Mouse (Mus musculus): Measurements from ENCODE around the gene Kat2a. TPM values are rescaled to one million over a fixed set of nuclear protein-coding genes. Genes with fewer than 3 reads are reported as not detected.

The Kat2a gene
- polyA plus RNA-seq, 1 experiment from 2014 or later: 65.2 TPM

- Histone ChIP-seq H3K4me2 (no peak overlapping the region), H3K9ac (no peak overlapping the region), H3K9me3 (no peaks in the 10 kb centered on the region), H3K36me3 (replicated peaks) (peaks cover 42% of the 10 kb centered on the region), H3K4me1 (peaks cover 33% of the 10 kb centered on the region), H3K4me3 (replicated peaks) (no peak overlapping the region), H3K27me3 (no peaks in the 10 kb centered on the region; the same call in 1 of the 2 replicates), H3K27ac (no peak overlapping the region)
- ATAC-seq (ENCODE audit: low FRiP score): no peak
- 95% methylated on average over 7 of the region's 7 CpGs for WGBS
These were observed 6.2 kb upstream of the Kat2a start for GRCm38 (mm10) chr11:100718462-100718861.

DNA sequence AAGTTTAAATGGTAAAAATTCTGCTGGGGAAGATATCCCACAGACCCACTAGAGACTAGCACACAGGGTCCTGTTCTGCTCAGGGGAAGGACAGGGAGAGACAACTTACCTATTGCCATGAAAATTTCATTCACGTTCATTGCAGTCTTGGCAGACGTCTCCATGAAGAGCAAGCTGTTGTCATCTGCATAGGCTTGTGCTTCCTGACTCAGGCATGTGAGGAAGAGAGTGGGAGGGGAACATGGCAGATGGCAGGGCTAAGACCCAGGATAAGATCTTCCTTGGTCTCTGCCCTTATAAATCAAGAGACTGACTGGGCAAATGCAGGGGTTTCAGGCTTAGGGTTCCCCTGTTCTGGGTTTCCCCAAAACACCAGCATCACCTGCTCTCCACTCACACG lies 4.4 kb upstream of the Kat2a start:
- Histone ChIP-seq H3K36me3 (replicated peaks) (peaks cover 42% of the 10 kb centered on the region), H3K4me2 (no peak overlapping the region), H3K9me3 (no peaks in the 10 kb centered on the region), H3K27me3 (no peaks in the 10 kb centered on the region; the same call in 1 of the 2 replicates), H3K4me3 (replicated peaks) (no peak overlapping the region), H3K9ac (no peak overlapping the region), H3K4me1 (peaks cover 32% of the 10 kb centered on the region), H3K27ac (no peak overlapping the region)
- 90% methylated on average over 3 of the region's 3 CpGs for WGBS
- ATAC-seq (ENCODE audit: low FRiP score): no peak

DNA sequence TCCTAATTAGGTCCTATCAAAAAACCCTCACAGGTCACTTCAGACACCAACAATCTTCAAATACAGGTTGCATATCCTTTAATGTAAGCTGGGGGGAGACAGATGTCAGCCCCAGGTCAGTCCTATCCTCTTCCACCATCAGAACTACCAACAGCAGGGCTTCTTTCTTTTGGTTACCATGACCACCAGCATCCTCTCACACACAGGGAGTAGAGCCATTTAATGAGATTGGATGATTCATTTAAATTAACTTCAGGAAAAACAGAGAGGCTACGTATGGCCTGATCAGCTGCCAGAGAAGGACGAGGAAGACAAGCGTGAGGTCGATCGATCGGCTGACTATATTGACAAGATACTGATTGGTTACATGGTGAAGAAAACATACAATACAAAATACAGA lies 2.7 kb upstream of the Kat2a start:
- no peak for ATAC-seq (ENCODE audit: low FRiP score)
- Histone ChIP-seq H3K9ac (no peak overlapping the region), H3K27me3 (no peaks in the 10 kb centered on the region; the same call in 1 of the 2 replicates), H3K4me1 (peaks cover 27% of the 10 kb centered on the region), H3K9me3 (no peaks in the 10 kb centered on the region), H3K36me3 (replicated peaks) (peaks cover 49% of the 10 kb centered on the region), H3K4me2 (no peak overlapping the region), H3K4me3 (replicated peaks) (no peak overlapping the region), H3K27ac (no peak overlapping the region)
- WGBS: 71% methylated on average over 6 of the region's 6 CpGs

DNA sequence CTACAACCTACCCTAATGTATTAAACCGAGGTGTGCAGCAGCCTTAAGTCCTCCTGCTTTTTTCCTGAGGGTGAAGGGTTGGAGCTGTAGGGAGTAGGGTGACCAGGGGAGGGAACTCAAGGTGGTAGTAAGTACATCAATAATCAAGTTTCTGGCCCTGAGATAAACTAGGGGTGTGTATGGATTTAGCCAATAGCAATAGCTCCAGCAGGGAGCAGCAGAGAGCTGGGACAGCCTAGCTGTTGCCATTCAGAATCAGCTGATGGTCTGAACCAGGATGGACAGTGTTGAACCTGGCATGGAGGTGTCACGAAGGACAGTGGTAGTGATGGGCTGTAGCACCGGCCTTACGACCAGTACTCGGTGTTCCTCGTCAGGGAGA lies 2.3 kb upstream of the Kat2a start:
- Histone ChIP-seq H3K4me3 (replicated peaks) (0 out of 2 replicates have a peak overlapping the region, but pooled peaks have one; percentile 13), H3K4me2 (peak overlapping the region; percentile 44), H3K9me3 (no peaks in the 10 kb centered on the region), H3K9ac (0 out of 2 replicates have a peak overlapping the region, but pooled peaks have one; percentile 53), H3K4me1 (peaks cover 27% of the 10 kb centered on the region), H3K27ac (no peak overlapping the region), H3K27me3 (no peaks in the 10 kb centered on the region; the same call in 1 of the 2 replicates), H3K36me3 (replicated peaks) (peaks cover 50% of the 10 kb centered on the region)
- no peak for ATAC-seq (ENCODE audit: low FRiP score)
- 47% methylated on average over 6 of the region's 6 CpGs for WGBS

- H3K27ac ChIP-seq: 0 out of 2 replicates have a peak within 1 kb of the TSS, but pooled peaks have one; percentile 36
- peak within 1 kb of the TSS; percentile 13 for H3K4me3 ChIP-seq (replicated peaks)
- peak within 1 kb of the TSS; percentile 53 for H3K9ac ChIP-seq
- peaks cover 27% of the 10 kb centered on the region for H3K4me1 ChIP-seq
- no peaks in the 10 kb centered on the region for H3K9me3 ChIP-seq
- H3K27me3 ChIP-seq: no peaks in the 10 kb centered on the region; the same call in 1 of the 2 replicates
- peaks cover 52% of the 10 kb centered on the region for H3K36me3 ChIP-seq (replicated peaks)
- ATAC-seq (ENCODE audit: low FRiP score): no peak
- peak within 1 kb of the TSS; percentile 64 for H3K4me2 ChIP-seq
- WGBS: 4% methylated on average over 38 of the region's 38 CpGs
These were observed 1.7 kb upstream of the Kat2a start, which contains the start of gene Hspb9 for GRCm38 (mm10) chr11:100713735-100714533. Gene Hspb9 (plus strand): TSS chr11:100713850.

DNA sequence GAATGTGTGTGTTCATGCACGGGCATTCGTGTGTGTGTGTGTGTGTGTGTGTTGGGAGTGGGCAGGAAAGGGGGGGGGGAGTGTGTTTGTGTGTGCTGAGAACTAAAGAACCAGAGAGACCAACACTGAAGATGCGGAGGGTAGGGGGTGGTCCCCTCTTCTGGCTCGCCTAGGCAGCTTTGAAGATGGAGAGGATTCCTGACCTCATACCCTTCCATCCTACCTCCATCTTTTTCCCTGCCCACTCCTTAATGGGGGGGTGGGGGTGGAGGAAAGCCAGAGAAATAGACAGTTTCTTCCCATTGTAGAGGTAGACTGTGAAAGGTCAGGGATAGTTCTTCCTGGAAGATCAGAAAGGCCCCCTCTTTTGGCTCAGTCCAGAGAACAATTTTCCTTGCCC lies 909 bp upstream of the Kat2a start:
- Histone ChIP-seq H3K9me3 (no peaks in the 10 kb centered on the region), H3K9ac (peak overlapping the region; percentile 53; the same call in 1 of the 2 replicates), H3K27me3 (no peaks in the 10 kb centered on the region; the same call in 1 of the 2 replicates), H3K4me2 (no peak overlapping the region), H3K27ac (0 out of 2 replicates have a peak overlapping the region, but pooled peaks have one; percentile 36), H3K4me3 (replicated peaks) (peak overlapping the region; percentile 13), H3K36me3 (replicated peaks) (peaks cover 52% of the 10 kb centered on the region), H3K4me1 (peaks cover 27% of the 10 kb centered on the region)
- 52% methylated on average over 4 of the region's 4 CpGs for WGBS
- no peak for ATAC-seq (ENCODE audit: low FRiP score)

DNA sequence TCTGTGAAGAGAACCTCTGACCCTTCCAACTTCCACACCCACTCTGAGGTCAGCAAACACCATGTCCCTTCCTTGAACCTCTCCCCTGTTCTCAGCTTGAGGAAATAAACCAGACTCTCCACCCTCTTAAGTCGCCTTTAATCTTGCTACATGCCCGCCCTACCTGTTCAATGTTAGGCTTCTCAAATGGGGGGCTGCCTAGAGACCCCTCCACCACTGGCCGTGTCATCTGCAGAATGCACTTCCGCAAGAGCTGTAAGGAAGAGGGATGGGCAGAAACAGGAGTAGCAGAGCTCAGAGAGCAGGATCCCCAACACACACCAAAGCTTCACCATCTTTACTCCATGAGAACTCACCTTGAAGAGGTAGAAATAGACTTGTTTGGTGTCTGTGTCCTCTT lies 1.3 kb downstream of the Kat2a start:
- H3K9me3 ChIP-seq: no peaks in the 10 kb centered on the region
- no peak overlapping the region for H3K4me3 ChIP-seq (replicated peaks)
- no peak for ATAC-seq (ENCODE audit: low FRiP score)
- H3K9ac ChIP-seq: peak overlapping the region; percentile 13; the same call in 1 of the 2 replicates
- peak overlapping the region; percentile 64 for H3K4me2 ChIP-seq
- WGBS: 90% methylated on average over 4 of the region's 4 CpGs
- H3K27ac ChIP-seq: no peak overlapping the region
- H3K4me1 ChIP-seq: peaks cover 27% of the 10 kb centered on the region
- H3K36me3 ChIP-seq (replicated peaks): peaks cover 53% of the 10 kb centered on the region
- no peaks in the 10 kb centered on the region; the same call in 1 of the 2 replicates for H3K27me3 ChIP-seq

DNA sequence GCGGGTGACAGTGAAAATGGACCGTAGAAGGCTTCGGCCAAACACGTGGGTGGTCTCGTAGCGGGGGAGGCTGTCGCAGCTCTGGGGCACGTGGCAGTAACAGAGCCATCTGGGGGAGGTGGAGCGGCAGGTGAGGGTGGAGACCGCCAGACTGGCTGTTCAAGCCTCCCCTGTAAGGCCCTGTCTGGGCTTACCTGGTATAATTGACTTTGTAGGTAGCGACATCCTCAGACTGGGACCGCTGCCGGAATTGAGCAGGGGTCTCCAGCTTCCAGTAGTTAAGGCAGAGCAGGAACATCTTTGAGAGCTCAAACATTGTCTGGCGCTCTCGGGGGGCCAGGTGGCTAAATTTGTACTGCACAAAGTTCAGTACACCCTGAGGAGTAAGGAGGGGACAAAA lies 1.7 kb downstream of the Kat2a start:
- Histone ChIP-seq H3K9ac (no peak overlapping the region), H3K36me3 (replicated peaks) (peaks cover 53% of the 10 kb centered on the region), H3K4me2 (no peak overlapping the region), H3K4me3 (replicated peaks) (no peak overlapping the region), H3K27ac (no peak overlapping the region), H3K27me3 (no peaks in the 10 kb centered on the region; the same call in 1 of the 2 replicates), H3K4me1 (peaks cover 27% of the 10 kb centered on the region), H3K9me3 (no peaks in the 10 kb centered on the region)
- 94% methylated on average over 15 of the region's 15 CpGs for WGBS
- no peak for ATAC-seq (ENCODE audit: low FRiP score)

- ATAC-seq (ENCODE audit: low FRiP score): no peak
- no peak overlapping the region for H3K4me2 ChIP-seq
- no peak overlapping the region for H3K27ac ChIP-seq
- H3K4me3 ChIP-seq (replicated peaks): no peak overlapping the region
- no peak overlapping the region for H3K9ac ChIP-seq
- WGBS: 93% methylated on average over 9 of the region's 9 CpGs
- H3K4me1 ChIP-seq: peaks cover 24% of the 10 kb centered on the region
- H3K27me3 ChIP-seq: no peaks in the 10 kb centered on the region; the same call in 1 of the 2 replicates
- peaks cover 62% of the 10 kb centered on the region for H3K36me3 ChIP-seq (replicated peaks)
- no peaks in the 10 kb centered on the region for H3K9me3 ChIP-seq
These were observed 3.0 kb downstream of the Kat2a start for GRCm38 (mm10) chr11:100709201-100709810.

DNA sequence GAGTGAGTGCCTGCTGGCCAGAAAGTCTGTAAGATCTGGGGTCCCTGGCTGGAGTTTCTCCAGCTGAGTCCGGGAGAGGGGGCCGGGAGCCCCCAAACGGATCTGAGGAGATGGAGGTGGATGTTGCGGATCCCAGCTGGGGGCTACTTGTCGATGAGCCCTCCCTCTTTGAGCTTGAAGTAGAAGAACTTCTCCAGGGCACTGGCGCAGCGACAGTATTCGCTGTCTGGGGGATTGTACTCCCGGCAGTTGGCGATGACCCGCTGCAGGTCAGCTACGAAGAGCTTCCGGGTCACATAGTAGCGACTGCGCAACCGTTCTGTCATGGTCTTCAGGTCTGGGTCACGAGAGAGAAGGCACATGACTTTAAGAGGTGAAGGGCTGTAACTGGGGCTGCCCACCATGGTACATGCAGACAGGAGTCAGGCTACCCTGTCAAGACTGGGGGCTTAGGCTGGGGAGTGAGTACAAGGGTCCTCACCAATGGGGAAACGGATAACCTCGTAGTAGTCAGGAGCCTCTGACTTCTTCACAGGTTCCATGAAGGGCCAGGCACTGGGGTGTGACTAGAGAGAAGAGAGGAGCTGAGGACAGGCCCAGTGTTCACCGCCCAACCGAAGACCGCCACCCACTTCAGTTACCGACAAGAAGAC lies 7.0 kb downstream of the Kat2a start:
- 93% methylated on average over 23 of the region's 23 CpGs for WGBS
- Histone ChIP-seq H3K36me3 (replicated peaks) (peaks cover 59% of the 10 kb centered on the region), H3K4me1 (peaks cover 6% of the 10 kb centered on the region), H3K9me3 (no peaks in the 10 kb centered on the region), H3K4me3 (replicated peaks) (no peak overlapping the region), H3K27ac (no peak overlapping the region), H3K27me3 (peaks cover 9% of the 10 kb centered on the region; the same call in 1 of the 2 replicates), H3K9ac (no peak overlapping the region), H3K4me2 (no peak overlapping the region)
- no peak for ATAC-seq (ENCODE audit: low FRiP score)

GRCm38 (mm10) chr11:100703851-100704531 lies 8.3 kb downstream of the Kat2a start, which contains the start of gene Dhx58:
Gene Dhx58 (minus strand): TSS chr11:100704271.
- peaks cover 9% of the 10 kb centered on the region; the same call in 1 of the 2 replicates for H3K27me3 ChIP-seq
- H3K4me2 ChIP-seq: no peak within 1 kb of the TSS; the same call in 1 of the 2 replicates
- H3K9me3 ChIP-seq: no peaks in the 10 kb centered on the region
- no peak within 1 kb of the TSS for H3K4me3 ChIP-seq (replicated peaks)
- ATAC-seq (ENCODE audit: low FRiP score): no peak
- 71% methylated on average over 7 of the region's 7 CpGs for WGBS
- peaks cover 6% of the 10 kb centered on the region for H3K4me1 ChIP-seq
- peaks cover 48% of the 10 kb centered on the region for H3K36me3 ChIP-seq (replicated peaks)
- no peak within 1 kb of the TSS for H3K9ac ChIP-seq
- H3K27ac ChIP-seq: no peak within 1 kb of the TSS
